ENCODE assay signal across 8 mouse cellular contexts in the genomic region with DNA sequence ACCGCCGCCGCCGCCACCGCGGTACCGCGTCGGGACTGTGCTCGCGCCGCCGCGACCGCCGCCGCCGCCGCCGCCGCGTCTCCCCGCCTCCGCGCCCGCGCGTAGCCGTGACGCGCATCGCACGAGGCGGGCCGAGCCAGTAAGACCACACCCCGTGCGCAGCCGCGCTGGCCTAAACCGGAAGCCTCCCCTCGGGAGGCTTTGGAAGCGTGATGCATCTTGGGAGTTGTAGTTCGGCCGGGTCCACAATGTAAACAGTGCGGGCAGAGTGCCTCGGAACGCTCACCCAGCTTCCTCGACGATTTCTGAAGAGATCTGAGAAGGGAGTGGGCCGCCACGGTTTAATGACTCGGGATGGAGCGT. TPM values are rescaled to one million over a fixed set of nuclear protein-coding genes. Genes with fewer than 3 reads are reported as not detected.
A peak's percentile ranks its signal among the peaks of the same experiment; 100 is the strongest.
DNase-seq lines count a peak whose midpoint lies in the region; ATAC-seq and TF ChIP-seq lines count a peak whose summit lies in the region.

No protein-coding gene starts in this region.

- H3K27me3 ChIP-seq in forebrain, embryonic 15.5 days: no peaks in the 10 kb centered on the region
- no peaks in the 10 kb centered on the region for H3K27me3 ChIP-seq in lung, embryonic 14.5 days (ENCODE audit: insufficient read depth, low read length)
- H3K27me3 ChIP-seq in thymus, adult 2 months (ENCODE audit: control insufficient read depth, insufficient read depth, low read length): no peaks in the 10 kb centered on the region

- peaks cover 31% of the 10 kb centered on the region for H3K4me1 ChIP-seq in forebrain, embryonic 15.5 days
- peaks cover 7% of the 10 kb centered on the region; the same call in 1 of the 2 replicates for H3K4me1 ChIP-seq in lung, embryonic 14.5 days (ENCODE audit: insufficient read depth)
- no peaks in the 10 kb centered on the region for H3K4me1 ChIP-seq in olfactory bulb, adult 2 months (ENCODE audit: control insufficient read depth, insufficient read depth, low read length)
- H3K4me1 ChIP-seq in thymus, adult 2 months (replicated peaks; ENCODE audit: control insufficient read depth, insufficient read depth, low read length): peaks cover 7% of the 10 kb centered on the region

- H3K9ac ChIP-seq in forebrain, embryonic 15.5 days (replicated peaks): peak overlapping the region; percentile 80
- peak overlapping the region; percentile 87 for H3K9ac ChIP-seq in lung, embryonic 14.5 days

- peak overlapping the region; percentile 88 for H3K27ac ChIP-seq in forebrain, embryonic 15.5 days (replicated peaks)
- H3K27ac ChIP-seq in layer of hippocampus, adult 2 months: peak overlapping the region; percentile 95
- H3K27ac ChIP-seq in lung, embryonic 14.5 days (ENCODE audit: low read depth): peak overlapping the region; percentile 92
- peak overlapping the region; percentile 43 for H3K27ac ChIP-seq in olfactory bulb, adult 2 months (ENCODE audit: insufficient read depth, low read depth, low read length)
- peak overlapping the region; percentile 69 for H3K27ac ChIP-seq in thymus, adult 2 months (ENCODE audit: control insufficient read depth, insufficient read depth, low read length)

- peak; percentile 97 for DNase-seq in ES-CJ7 (ENCODE audit: low read depth, low spot score)
- DNase-seq in cerebellum, adult 11 months: peak; percentile 94
- peak; percentile 93 to 94 for DNase-seq in heart, postnatal 36 days
- DNase-seq in layer of hippocampus, adult 2 months (ENCODE audit: low spot score in 2 of 2): peak; percentile 94 to 96
- peak; percentile 99 for DNase-seq in lung, embryonic 14.5 days
- DNase-seq in thymus, adult 2 months: peak; percentile 97

- intact Hi-C loops in heart, postnatal 36 days (cut with DNase I): no loop called here

- no peak for TF ChIP-seq CTCF in layer of hippocampus, adult 2 months (conservative IDR thresholded peaks at IDR 0.05)
- TF ChIP-seq CTCF in lung, embryonic 14.5 days (IDR thresholded peaks at IDR 0.05; ENCODE audit: low read depth): no peak
- no peak for TF ChIP-seq CTCF in olfactory bulb, adult 2 months (IDR thresholded peaks at IDR 0.05; ENCODE audit: insufficient read depth, low read depth, low read length)
- peak; percentile 37; the same call in 1 of the 2 replicates for TF ChIP-seq CTCF in thymus, adult 2 months (IDR thresholded peaks at IDR 0.05; ENCODE audit: borderline replicate concordance, control insufficient read depth, extremely low read depth, insufficient read depth, low read length, poor library complexity)

- H3K4me2 ChIP-seq in forebrain, embryonic 15.5 days (replicated peaks): peak overlapping the region; percentile 75
- H3K4me2 ChIP-seq in lung, embryonic 14.5 days: peak overlapping the region; percentile 89

- no peaks in the 10 kb centered on the region for H3K9me3 ChIP-seq in forebrain, embryonic 15.5 days
- H3K9me3 ChIP-seq in lung, embryonic 14.5 days (ENCODE audit: low read depth, low read length): no peaks in the 10 kb centered on the region

- no peaks in the 10 kb centered on the region for H3K36me3 ChIP-seq in forebrain, embryonic 15.5 days
- no peaks in the 10 kb centered on the region for H3K36me3 ChIP-seq in lung, embryonic 14.5 days (ENCODE audit: insufficient read depth)
- no peaks in the 10 kb centered on the region for H3K36me3 ChIP-seq in thymus, adult 2 months (ENCODE audit: control insufficient read depth, insufficient read depth, low read length)

- TF ChIP-seq POLR2A in olfactory bulb, adult 2 months (IDR thresholded peaks at IDR 0.05; ENCODE audit: insufficient read depth, low read depth, low read length): peak; percentile 84
- peak; percentile 91 for TF ChIP-seq POLR2A in thymus, adult 2 months (IDR thresholded peaks at IDR 0.05; ENCODE audit: control insufficient read depth, extremely low read depth, insufficient read depth, low read length, poor library complexity)

- H3K4me3 ChIP-seq in forebrain, embryonic 15.5 days: peak overlapping the region; percentile 76
- H3K4me3 ChIP-seq in layer of hippocampus, adult 2 months: peak overlapping the region; percentile 95
- peak overlapping the region; percentile 81 for H3K4me3 ChIP-seq in lung, embryonic 14.5 days (ENCODE audit: low read depth, low read length)
- peak overlapping the region; percentile 85 for H3K4me3 ChIP-seq in olfactory bulb, adult 2 months (ENCODE audit: insufficient read depth, low read depth, low read length)
- H3K4me3 ChIP-seq in thymus, adult 2 months (ENCODE audit: control insufficient read depth, insufficient read depth, low read length): peak overlapping the region; percentile 71

- WGBS in forebrain, embryonic 15.5 days: under 1% methylated on average over 45 of the region's 53 CpGs
- WGBS in lung, embryonic 14.5 days: under 1% methylated on average over 53 of the region's 53 CpGs
- under 1% methylated on average over 47 of the region's 53 CpGs for WGBS in olfactory bulb, adult 2 months
- under 1% methylated on average over 50 of the region's 53 CpGs for WGBS in thymus, adult 2 months

- peak; percentile 99 for ATAC-seq in forebrain, embryonic 15.5 days (replicated peaks)
- ATAC-seq in lung, embryonic 14.5 days (ENCODE audit: insufficient read depth): peak; percentile 99

RNA-seq across cellular contexts. Expression of gene Adipor2, which starts 28.9 kb away (rescaled TPM):
- polyA plus RNA-seq in forebrain, embryonic 15.5 days (2015; fragmentation: Nextera tagmentation; extraction: Ambion mirVana): 43.1 and 45.5 TPM in 2 replicates
- 10 to 100 TPM; 61.9 to 65.0 TPM for total RNA-seq in heart, postnatal 36 days (2021)
- total RNA-seq in layer of hippocampus, adult 2 months (2021): 10 to 100 TPM; 37.1 to 40.5 TPM
- polyA plus RNA-seq in lung, embryonic 14.5 days (2014; fragmentation: Nextera tagmentation; extraction: Ambion mirVana): 28.1 and 29.0 TPM in 2 replicates
- polyA plus RNA-seq in olfactory bulb, adult 2 months (2012; ENCODE audit: insufficient read depth, insufficient read length, low replicate concordance, missing spikeins): not detected in 2 replicates
- 63.8 and 70.7 TPM in 2 replicates for polyA plus RNA-seq in thymus, adult 2 months (2012; rRNA removed)

RNA-seq across cellular contexts. Expression of gene Lrtm2, which starts 58.1 kb away (rescaled TPM):
- 3.5 and 3.7 TPM in 2 replicates for polyA plus RNA-seq in forebrain, embryonic 15.5 days (2015; fragmentation: Nextera tagmentation; extraction: Ambion mirVana)
- total RNA-seq in heart, postnatal 36 days (2021): under 1 TPM; 0.08 to 0.25 TPM
- 10 to 100 TPM; 43.3 to 44.6 TPM for total RNA-seq in layer of hippocampus, adult 2 months (2021)
- 0.05 and 0.16 TPM in 2 replicates for polyA plus RNA-seq in lung, embryonic 14.5 days (2014; fragmentation: Nextera tagmentation; extraction: Ambion mirVana)
- polyA plus RNA-seq in olfactory bulb, adult 2 months (2012; ENCODE audit: insufficient read depth, insufficient read length, low replicate concordance, missing spikeins): not detected in 2 replicates
- 1.4 and 2.1 TPM in 2 replicates for polyA plus RNA-seq in thymus, adult 2 months (2012; rRNA removed)

Comparison
In these comparisons a context has a peak if more than half of its experiments do, and no peak if none do; other contexts are left out.
1. Peak in every context shown above with its lines: DNase-seq, ATAC-seq, H3K4me3 ChIP-seq and H3K27ac ChIP-seq.
2. H3K27ac ChIP-seq: peak in every context shown above with its lines; median percentile 95 in layer of hippocampus, adult 2 months; 92 in lung, embryonic 14.5 days; 88 in forebrain, embryonic 15.5 days; 69 in thymus, adult 2 months; 43 in olfactory bulb, adult 2 months.
3. RNA of gene Adipor2, which starts 28.9 kb away (polyA plus RNA-seq): 63.8 to 70.7 TPM in thymus, adult 2 months, 43.1 to 45.5 TPM in forebrain, embryonic 15.5 days and 28.1 to 29.0 TPM in lung, embryonic 14.5 days; not detected in olfactory bulb, adult 2 months; every median in the first group is over 10 times any median in the second.